Mouse (Mus musculus) olfactory bulb, adult 2 months (tissue): Measurements from ENCODE around the gene Trh.

Experiments
- CTCF ChIP-seq: fragments of 200-500 bp; IDR thresholded peaks from 2 replicates; pipeline ENCODE4 v1.5.1; 2012; ENCODE audit warnings: low read depth, mild to moderate bottlenecking, low read length, moderate library complexity; ENCODE audit not compliant: insufficient read depth
- POLR2A ChIP-seq: fragments of 200-500 bp; IDR thresholded peaks from 2 replicates; pipeline ENCODE4 v1.6.1; 2012; ENCODE audit warnings: mild to moderate bottlenecking, low read depth, low read length, moderate library complexity; ENCODE audit not compliant: insufficient read depth

DNA sequence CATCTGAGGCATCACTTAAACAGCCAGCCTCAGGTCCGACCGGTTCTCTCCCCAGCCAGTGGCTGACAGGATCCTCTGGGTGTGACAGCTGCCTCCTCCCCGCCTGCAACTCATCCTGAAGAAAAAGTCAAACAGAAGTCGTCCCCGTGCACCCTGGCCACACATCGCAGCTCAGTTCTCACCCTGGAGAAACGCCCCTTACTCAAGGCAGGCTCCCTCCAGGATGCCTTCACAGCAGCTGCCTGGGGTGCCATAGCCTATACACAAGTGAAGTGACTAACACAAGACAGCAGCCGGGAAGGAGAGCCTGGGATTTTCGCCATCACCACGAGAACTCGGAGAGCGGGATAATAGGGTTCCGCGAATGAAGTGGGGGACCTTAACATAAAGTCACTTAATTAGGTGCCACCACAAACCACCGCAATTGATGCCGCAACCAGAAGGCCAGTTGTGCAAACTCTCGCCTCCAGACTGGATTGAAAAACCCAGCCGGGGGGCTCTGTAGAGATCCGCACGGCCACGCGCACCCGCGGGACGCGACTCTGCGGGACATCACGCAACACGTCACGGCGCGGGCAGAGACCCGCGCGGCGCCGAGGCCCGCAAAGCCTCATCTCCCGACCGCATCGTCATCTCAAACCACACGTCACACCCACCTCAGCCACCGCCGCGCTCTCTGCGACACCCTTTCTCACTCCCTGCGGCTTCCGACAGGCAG is 30.2 kb downstream of the Trh start:
- TF ChIP-seq CTCF (no peak), POLR2A (no peak)
